Mouse (Mus musculus): ENCODE measurements around the gene Ube2z. TPM values are rescaled to one million over a fixed set of nuclear protein-coding genes. Genes with fewer than 3 reads are reported as not detected.

Ube2z gene
- polyA plus RNA-seq, 1 experiment from 2014 or later: 28.3 TPM

GRCm38 (mm10) chr11:96047469-96048373 lies 17.5 kb downstream of the Ube2z start:
- H3K27me3 ChIP-seq (ENCODE audit: control insufficient read depth, insufficient read depth, low read length): no peaks in the 10 kb centered on the region
- no peaks in the 10 kb centered on the region for H3K9me3 ChIP-seq (replicated peaks; ENCODE audit: control insufficient read depth, low read length)
- 85% methylated on average over 4 of the region's 4 CpGs for WGBS

GRCm38 (mm10) chr11:96046793-96047192 lies 18.4 kb downstream of the Ube2z start:
- H3K27ac ChIP-seq (replicated peaks; ENCODE audit: low read depth, low read length): no peak overlapping the region
- DNase-seq (ENCODE audit: low spot score): no peak
- ATAC-seq (replicated peaks; ENCODE audit: insufficient number of reproducible peaks, low FRiP score, low TSS enrichment, low read depth): no peak
- H3K9ac ChIP-seq (replicated peaks; ENCODE audit: low read length): no peak overlapping the region
- no peaks in the 10 kb centered on the region for H3K9me3 ChIP-seq (replicated peaks; ENCODE audit: control insufficient read depth, low read length)
- peaks cover 7% of the 10 kb centered on the region for H3K36me3 ChIP-seq (replicated peaks; ENCODE audit: control insufficient read depth, insufficient read depth, low read depth, low read length)
- H3K27me3 ChIP-seq (ENCODE audit: control insufficient read depth, insufficient read depth, low read length): no peaks in the 10 kb centered on the region
- H3K4me3 ChIP-seq (ENCODE audit: low read depth, low read length): no peak overlapping the region
- H3K4me2 ChIP-seq (ENCODE audit: low read depth, low read length): no peak overlapping the region
- no peaks in the 10 kb centered on the region for H3K4me1 ChIP-seq (ENCODE audit: control insufficient read depth, insufficient read depth, low read length)
- WGBS: 88% methylated on average over 2 of the region's 2 CpGs

More at GRCm38 (mm10) chr11:96047469-96048373, 17.5 kb downstream of the Ube2z start:
- ATAC-seq (replicated peaks; ENCODE audit: insufficient number of reproducible peaks, low FRiP score, low TSS enrichment, low read depth) (no peak), DNase-seq (ENCODE audit: low spot score) (no peak)
- H3K27ac ChIP-seq (replicated peaks; ENCODE audit: low read depth, low read length): no peak overlapping the region
- no peak overlapping the region for H3K4me3 ChIP-seq (ENCODE audit: low read depth, low read length)
- no peaks in the 10 kb centered on the region for H3K4me1 ChIP-seq (ENCODE audit: control insufficient read depth, insufficient read depth, low read length)
- H3K36me3 ChIP-seq (replicated peaks; ENCODE audit: control insufficient read depth, insufficient read depth, low read depth, low read length): peaks cover 7% of the 10 kb centered on the region
- no peak overlapping the region for H3K4me2 ChIP-seq (ENCODE audit: low read depth, low read length)
- no peak overlapping the region for H3K9ac ChIP-seq (replicated peaks; ENCODE audit: low read length)

GRCm38 (mm10) chr11:96046028-96046427 lies 19.2 kb downstream of the Ube2z start:
- 83% methylated on average over 8 of the region's 8 CpGs for WGBS

GRCm38 (mm10) chr11:96044803-96045567 lies 20.2 kb downstream of the Ube2z start:
- WGBS: 91% methylated on average over 11 of the region's 11 CpGs
- H3K27ac ChIP-seq (replicated peaks; ENCODE audit: low read depth, low read length): no peak overlapping the region
- H3K4me2 ChIP-seq (ENCODE audit: low read depth, low read length): no peak overlapping the region
- H3K27me3 ChIP-seq (ENCODE audit: control insufficient read depth, insufficient read depth, low read length): no peaks in the 10 kb centered on the region
- H3K36me3 ChIP-seq (replicated peaks; ENCODE audit: control insufficient read depth, insufficient read depth, low read depth, low read length): peaks cover 6% of the 10 kb centered on the region
- H3K4me1 ChIP-seq (ENCODE audit: control insufficient read depth, insufficient read depth, low read length): no peaks in the 10 kb centered on the region
- no peak overlapping the region for H3K4me3 ChIP-seq (ENCODE audit: low read depth, low read length)
- no peak overlapping the region for H3K9ac ChIP-seq (replicated peaks; ENCODE audit: low read length)
- DNase-seq (ENCODE audit: low spot score) (no peak), ATAC-seq (replicated peaks; ENCODE audit: insufficient number of reproducible peaks, low FRiP score, low TSS enrichment, low read depth) (no peak)
- no peaks in the 10 kb centered on the region for H3K9me3 ChIP-seq (replicated peaks; ENCODE audit: control insufficient read depth, low read length)

More at GRCm38 (mm10) chr11:96046028-96046427, 19.2 kb downstream of the Ube2z start:
- Histone ChIP-seq H3K27ac (replicated peaks; ENCODE audit: low read depth, low read length) (no peak overlapping the region), H3K27me3 (ENCODE audit: control insufficient read depth, insufficient read depth, low read length) (no peaks in the 10 kb centered on the region), H3K9ac (replicated peaks; ENCODE audit: low read length) (no peak overlapping the region), H3K4me1 (ENCODE audit: control insufficient read depth, insufficient read depth, low read length) (no peaks in the 10 kb centered on the region), H3K4me3 (ENCODE audit: low read depth, low read length) (no peak overlapping the region), H3K9me3 (replicated peaks; ENCODE audit: control insufficient read depth, low read length) (no peaks in the 10 kb centered on the region), H3K36me3 (replicated peaks; ENCODE audit: control insufficient read depth, insufficient read depth, low read depth, low read length) (peaks cover 7% of the 10 kb centered on the region), H3K4me2 (ENCODE audit: low read depth, low read length) (no peak overlapping the region)
- ATAC-seq (replicated peaks; ENCODE audit: insufficient number of reproducible peaks, low FRiP score, low TSS enrichment, low read depth): no peak
- DNase-seq (ENCODE audit: low spot score): no peak

GRCm38 (mm10) chr11:96038560-96038959 lies 26.6 kb downstream of the Ube2z start:
- Histone ChIP-seq H3K9ac (replicated peaks; ENCODE audit: low read length) (no peak overlapping the region), H3K4me2 (ENCODE audit: low read depth, low read length) (no peak overlapping the region), H3K27me3 (ENCODE audit: control insufficient read depth, insufficient read depth, low read length) (no peaks in the 10 kb centered on the region), H3K9me3 (replicated peaks; ENCODE audit: control insufficient read depth, low read length) (no peaks in the 10 kb centered on the region), H3K4me3 (ENCODE audit: low read depth, low read length) (no peak overlapping the region), H3K4me1 (ENCODE audit: control insufficient read depth, insufficient read depth, low read length) (no peaks in the 10 kb centered on the region), H3K36me3 (replicated peaks; ENCODE audit: control insufficient read depth, insufficient read depth, low read depth, low read length) (no peaks in the 10 kb centered on the region), H3K27ac (replicated peaks; ENCODE audit: low read depth, low read length) (no peak overlapping the region)
- DNase-seq (ENCODE audit: low spot score) (no peak), ATAC-seq (replicated peaks; ENCODE audit: insufficient number of reproducible peaks, low FRiP score, low TSS enrichment, low read depth) (no peak)
- WGBS: 84% methylated on average over 1 of the region's 1 CpGs

- H3K4me3 ChIP-seq (ENCODE audit: low read depth, low read length): no peak overlapping the region
- no peaks in the 10 kb centered on the region for H3K27me3 ChIP-seq (ENCODE audit: control insufficient read depth, insufficient read depth, low read length)
- no peak overlapping the region for H3K9ac ChIP-seq (replicated peaks; ENCODE audit: low read length)
- DNase-seq (ENCODE audit: low spot score): no peak
- no peaks in the 10 kb centered on the region for H3K4me1 ChIP-seq (ENCODE audit: control insufficient read depth, insufficient read depth, low read length)
- H3K9me3 ChIP-seq (replicated peaks; ENCODE audit: control insufficient read depth, low read length): no peaks in the 10 kb centered on the region
- H3K27ac ChIP-seq (replicated peaks; ENCODE audit: low read depth, low read length): no peak overlapping the region
- no peaks in the 10 kb centered on the region for H3K36me3 ChIP-seq (replicated peaks; ENCODE audit: control insufficient read depth, insufficient read depth, low read depth, low read length)
- WGBS: 92% methylated on average over 5 of the region's 5 CpGs
- ATAC-seq (replicated peaks; ENCODE audit: insufficient number of reproducible peaks, low FRiP score, low TSS enrichment, low read depth): no peak
- no peak overlapping the region for H3K4me2 ChIP-seq (ENCODE audit: low read depth, low read length)
These were observed 27.7 kb downstream of the Ube2z start for GRCm38 (mm10) chr11:96037499-96037898.

- Histone ChIP-seq H3K36me3 (replicated peaks; ENCODE audit: control insufficient read depth, insufficient read depth, low read depth, low read length) (no peaks in the 10 kb centered on the region), H3K9ac (replicated peaks; ENCODE audit: low read length) (peak overlapping the region; percentile 82), H3K4me2 (ENCODE audit: low read depth, low read length) (peak overlapping the region; percentile 77), H3K27ac (replicated peaks; ENCODE audit: low read depth, low read length) (0 out of 2 replicates have a peak overlapping the region, but pooled peaks have one; percentile 13), H3K27me3 (ENCODE audit: control insufficient read depth, insufficient read depth, low read length) (no peaks in the 10 kb centered on the region), H3K4me1 (ENCODE audit: control insufficient read depth, insufficient read depth, low read length) (no peaks in the 10 kb centered on the region), H3K4me3 (ENCODE audit: low read depth, low read length) (peak overlapping the region; percentile 91), H3K9me3 (replicated peaks; ENCODE audit: control insufficient read depth, low read length) (no peaks in the 10 kb centered on the region)
- 13% methylated on average over 6 of the region's 6 CpGs for WGBS
- ATAC-seq (replicated peaks; ENCODE audit: insufficient number of reproducible peaks, low FRiP score, low TSS enrichment, low read depth) (no peak), DNase-seq (ENCODE audit: low spot score) (no peak)
These were observed 30.1 kb downstream of the Ube2z start for GRCm38 (mm10) chr11:96035133-96035532.

Measured in embryonic facial prominence, embryonic 11.5 days (tissue).